Mouse (Mus musculus) limb, embryonic 15.5 days (tissue): ENCODE data around the gene Taz. TPM values are rescaled to one million over a fixed set of nuclear protein-coding genes. Genes with fewer than 3 reads are reported as not detected.
A peak's percentile ranks its signal among the peaks of the same experiment; 100 is the strongest.

Source experiments
- ATAC-seq: fragments of 200-750 bp; cut with Nextera tagmentation; 2 replicates; pipeline ENCODE4 v1.8.0; 2017; ENCODE audit warnings: low read depth, moderate TSS enrichment; ENCODE audit not compliant: insufficient number of reproducible peaks, low FRiP score, low TSS enrichment
- H3K27ac ChIP-seq: fragments of 300-500 bp; sonication (generic); 2 replicates; pipeline ENCODE4 v1.5.1; 2015; ENCODE audit warnings: moderate library complexity, mild to moderate bottlenecking, inconsistent platforms
- H3K27me3 ChIP-seq: fragments of 300-500 bp; sonication (generic); 2 replicates; pipeline ENCODE4 v1.6.1; 2015; ENCODE audit warnings: inconsistent platforms
- H3K36me3 ChIP-seq: fragments of 300-500 bp; sonication (generic); 2 replicates; pipeline ENCODE4 v1.6.1; 2015; ENCODE audit warnings: inconsistent platforms
- H3K4me1 ChIP-seq: fragments of 300-500 bp; sonication (generic); 2 replicates; pipeline ENCODE4 v1.6.1; 2015; ENCODE audit warnings: inconsistent platforms
- H3K4me2 ChIP-seq: fragments of 300-500 bp; sonication (generic); 2 replicates; pipeline ENCODE4 v1.6.1; 2015; ENCODE audit warnings: mild to moderate bottlenecking, inconsistent platforms
- H3K4me3 ChIP-seq: fragments of 300-500 bp; sonication (generic); 2 replicates; pipeline ENCODE4 v1.5.1; 2015; ENCODE audit warnings: mild to moderate bottlenecking, inconsistent platforms
- H3K9ac ChIP-seq: fragments of 300-500 bp; sonication (generic); 2 replicates; pipeline ENCODE4 v1.6.1; 2015; ENCODE audit warnings: inconsistent platforms
- H3K9me3 ChIP-seq: fragments of 300-500 bp; sonication (generic); 2 replicates; pipeline ENCODE4 v1.6.1; 2016; ENCODE audit warnings: inconsistent platforms
- WGBS: fragments of 180-500 bp; shearing (Covaris S2); methylation state at CpG from one replicate; pipeline ENCODE4 v1.1.7; 2015; 5-methylcytosine and 5-hydroxymethylcytosine counted together
- polyA plus RNA-seq: library from polyadenylated mRNA; unstranded; fragments of >200 nt; fragmentation: Nextera tagmentation; extraction: Ambion mirVana; gene quantifications from 2 replicates; pipeline ENCODE4 v1.2.1, GENCODE M21; 2015

Gene Taz
- polyA plus RNA-seq, 1 experiment from 2014 or later = 89.2 TPM

- Histone ChIP-seq H3K4me1 (peaks cover 9% of the 10 kb centered on the region; the same call in 1 of the 2 replicates), H3K36me3 (peaks cover 13% of the 10 kb centered on the region), H3K9ac (peak within 1 kb of the TSS; percentile 61), H3K4me2 (peak within 1 kb of the TSS; percentile 52), H3K4me3 (peak within 1 kb of the TSS; percentile 49), H3K9me3 (no peaks in the 10 kb centered on the region), H3K27me3 (no peaks in the 10 kb centered on the region), H3K27ac (peak within 1 kb of the TSS; percentile 91)
- peak; percentile 96 for ATAC-seq
- WGBS = 32% methylated on average over 39 of the region's 39 CpGs
Observed at GRCm38 (mm10) chrX:74254153-74254887, 27.4 kb upstream of the Taz start, which contains the start of gene Emd. Gene Emd (plus strand): TSS chrX:74254687.

- Histone ChIP-seq H3K9me3 (no peaks in the 10 kb centered on the region), H3K4me3 (peak overlapping the region; percentile 49), H3K27ac (peak overlapping the region; percentile 91), H3K9ac (peak overlapping the region; percentile 61), H3K27me3 (no peaks in the 10 kb centered on the region), H3K4me2 (peak overlapping the region; percentile 52), H3K4me1 (peaks cover 5% of the 10 kb centered on the region; the same call in 1 of the 2 replicates), H3K36me3 (peaks cover 13% of the 10 kb centered on the region)
- WGBS = 29% methylated on average over 31 of the region's 31 CpGs
- peak; percentile 69; the same call in 1 of the 2 replicates for ATAC-seq
Observed at GRCm38 (mm10) chrX:74254888-74255565, 26.7 kb upstream of the Taz start.

GRCm38 (mm10) chrX:74257746-74258145 is 24.0 kb upstream of the Taz start:
- Histone ChIP-seq H3K9me3 (no peaks in the 10 kb centered on the region), H3K27me3 (no peaks in the 10 kb centered on the region), H3K36me3 (peaks cover 13% of the 10 kb centered on the region), H3K4me3 (no peak overlapping the region), H3K4me1 (peaks cover 4% of the 10 kb centered on the region; the same call in 1 of the 2 replicates), H3K27ac (no peak overlapping the region), H3K4me2 (no peak overlapping the region), H3K9ac (no peak overlapping the region)
- ATAC-seq = no peak
- WGBS = 87% methylated on average over 3 of the region's 3 CpGs

GRCm38 (mm10) chrX:74269736-74270061 is 12.0 kb upstream of the Taz start:
- no peaks in the 10 kb centered on the region for H3K9me3 ChIP-seq
- H3K4me1 ChIP-seq = peaks cover 7% of the 10 kb centered on the region; the same call in 1 of the 2 replicates
- H3K4me3 ChIP-seq = peak overlapping the region; percentile 52
- H3K9ac ChIP-seq = no peak overlapping the region
- ATAC-seq = peak; percentile 13; the same call in 1 of the 2 replicates
- H3K27me3 ChIP-seq = no peaks in the 10 kb centered on the region
- peak overlapping the region; percentile 97 for H3K27ac ChIP-seq
- peak overlapping the region; percentile 41 for H3K4me2 ChIP-seq
- 25% methylated on average over 3 of the region's 3 CpGs for WGBS
- no peaks in the 10 kb centered on the region for H3K36me3 ChIP-seq

- ATAC-seq = peak; percentile 93
- 23% methylated on average over 42 of the region's 42 CpGs for WGBS
- Histone ChIP-seq H3K4me3 (peak within 1 kb of the TSS; percentile 52), H3K4me1 (peaks cover 7% of the 10 kb centered on the region; the same call in 1 of the 2 replicates), H3K36me3 (no peaks in the 10 kb centered on the region), H3K9ac (peak within 1 kb of the TSS; percentile 67), H3K27ac (peak within 1 kb of the TSS; percentile 97), H3K27me3 (no peaks in the 10 kb centered on the region), H3K4me2 (peak within 1 kb of the TSS; percentile 41), H3K9me3 (no peaks in the 10 kb centered on the region)
Observed at GRCm38 (mm10) chrX:74270062-74270901, 11.4 kb upstream of the Taz start, which contains the start of gene Rpl10. Gene Rpl10 (plus strand): TSS chrX:74270812.

- 21% methylated on average over 27 of the region's 27 CpGs for WGBS
- Histone ChIP-seq H3K27me3 (no peaks in the 10 kb centered on the region), H3K4me1 (peaks cover 7% of the 10 kb centered on the region; the same call in 1 of the 2 replicates), H3K4me2 (peak overlapping the region; percentile 36), H3K9me3 (no peaks in the 10 kb centered on the region), H3K4me3 (peak overlapping the region; percentile 52), H3K9ac (peak overlapping the region; percentile 67), H3K36me3 (no peaks in the 10 kb centered on the region), H3K27ac (peak overlapping the region; percentile 87)
- ATAC-seq = no peak
Observed at GRCm38 (mm10) chrX:74270902-74271551, 10.7 kb upstream of the Taz start.

GRCm38 (mm10) chrX:74273422-74274322 is 8.0 kb upstream of the Taz start:
- H3K9ac ChIP-seq = no peak overlapping the region
- H3K9me3 ChIP-seq = no peaks in the 10 kb centered on the region
- H3K4me2 ChIP-seq = no peak overlapping the region
- H3K27ac ChIP-seq = peak overlapping the region; percentile 38; the same call in 1 of the 2 replicates
- H3K4me3 ChIP-seq = no peak overlapping the region
- no peak for ATAC-seq
- no peaks in the 10 kb centered on the region for H3K27me3 ChIP-seq
- peaks cover 7% of the 10 kb centered on the region; the same call in 1 of the 2 replicates for H3K4me1 ChIP-seq
- no peaks in the 10 kb centered on the region for H3K36me3 ChIP-seq
- WGBS = 35% methylated on average over 10 of the region's 10 CpGs

GRCm38 (mm10) chrX:74277916-74278315 is 3.8 kb upstream of the Taz start:
- 70% methylated on average over 8 of the region's 8 CpGs for WGBS
- Histone ChIP-seq H3K4me1 (peaks cover 4% of the 10 kb centered on the region; the same call in 1 of the 2 replicates), H3K27ac (no peak overlapping the region), H3K27me3 (no peaks in the 10 kb centered on the region), H3K4me3 (no peak overlapping the region), H3K36me3 (no peaks in the 10 kb centered on the region), H3K9ac (no peak overlapping the region), H3K4me2 (no peak overlapping the region), H3K9me3 (no peaks in the 10 kb centered on the region)
- ATAC-seq = no peak

GRCm38 (mm10) chrX:74281041-74281731 is 526 bp upstream of the Taz start:
- Histone ChIP-seq H3K4me1 (peaks cover 5% of the 10 kb centered on the region; the same call in 1 of the 2 replicates), H3K9me3 (no peaks in the 10 kb centered on the region), H3K9ac (0 out of 2 replicates have a peak overlapping the region, but pooled peaks have one; percentile 31), H3K36me3 (no peaks in the 10 kb centered on the region), H3K27ac (peak overlapping the region; percentile 91), H3K4me2 (peak overlapping the region; percentile 56), H3K4me3 (peak overlapping the region; percentile 56), H3K27me3 (no peaks in the 10 kb centered on the region)
- WGBS = 25% methylated on average over 14 of the region's 14 CpGs
- ATAC-seq = no peak
